Mouse (Mus musculus): Measurements from ENCODE around the gene Mov10.
"Not testable (repeated sequence)": the region's sequence is repeated elsewhere in the genome, so short reads cannot be mapped to it uniquely, and the experiment has no call there.

Gene Mov10

GRCm38 (mm10) chr3:104781471-104781903, 36.9 kb downstream of the Mov10 start, which contains the start of gene Fam19a3:
Fam19a3 (minus strand) TSS chr3:104781840.
- no peak for DNase-seq (ENCODE audit: low spot score in 2 of 2)

GRCm38 (mm10) chr3:104780561-104781420, 37.6 kb downstream of the Mov10 start, which contains the start of gene Ppm1j:
Ppm1j (plus strand) TSS chr3:104781056.
- DNase-seq (ENCODE audit: low spot score in 2 of 2): no peak

- peak in 1 of 2 experiments; percentile 79 for DNase-seq (ENCODE audit: low spot score in 2 of 2)
Observed at GRCm38 (mm10) chr3:104779949-104780348, 38.4 kb downstream of the Mov10 start.

- peak in 1 of 2 experiments; percentile 30 for DNase-seq (ENCODE audit: low spot score in 2 of 2)
Observed at GRCm38 (mm10) chr3:104777342-104777741, 41.0 kb downstream of the Mov10 start.

- no peak for DNase-seq (ENCODE audit: low spot score in 2 of 2)
Observed at GRCm38 (mm10) chr3:104773301-104773700, 45.1 kb downstream of the Mov10 start.

GRCm38 (mm10) chr3:104771460-104771859, 46.9 kb downstream of the Mov10 start:
- no peak for DNase-seq (ENCODE audit: low spot score in 2 of 2)

- no peak for DNase-seq (ENCODE audit: low spot score in 2 of 2)
Observed at GRCm38 (mm10) chr3:104770918-104771317, 47.4 kb downstream of the Mov10 start.

GRCm38 (mm10) chr3:104770035-104770434, 48.3 kb downstream of the Mov10 start:
- DNase-seq (ENCODE audit: low spot score in 2 of 2): peak in 1 of 2 experiments; percentile 26

- DNase-seq (ENCODE audit: low spot score in 2 of 2): no peak
Observed at GRCm38 (mm10) chr3:104769135-104769534, 49.2 kb downstream of the Mov10 start.

GRCm38 (mm10) chr3:104767716-104768115, 50.6 kb downstream of the Mov10 start:
- DNase-seq (ENCODE audit: low spot score in 2 of 2): no peak

- DNase-seq (ENCODE audit: low spot score in 2 of 2): no peak
Observed at GRCm38 (mm10) chr3:104767141-104767540, 51.2 kb downstream of the Mov10 start.

GRCm38 (mm10) chr3:104765021-104765420, 53.3 kb downstream of the Mov10 start:
- DNase-seq (ENCODE audit: low spot score in 2 of 2): peak in 1 of 2 experiments; percentile 22

GRCm38 (mm10) chr3:104762103-104762863, 56.1 kb downstream of the Mov10 start:
- not testable (repeated sequence) for DNase-seq (ENCODE audit: low spot score in 2 of 2)

GRCm38 (mm10) chr3:104758869-104759268, 59.5 kb downstream of the Mov10 start:
- DNase-seq (ENCODE audit: low spot score in 2 of 2): no peak

- peak; percentile 76 to 84 for DNase-seq (ENCODE audit: low spot score in 2 of 2)
Observed at GRCm38 (mm10) chr3:104758406-104758805, 60.0 kb downstream of the Mov10 start.

GRCm38 (mm10) chr3:104752845-104753244, 65.5 kb downstream of the Mov10 start:
- DNase-seq (ENCODE audit: low spot score in 2 of 2): not testable (repeated sequence)

Data from cerebellum, postnatal 4 days (tissue).